Mouse (Mus musculus) 416B (cell line): ENCODE data around the gene Mzt1.
"Not testable (repeated sequence)": the region's sequence is repeated elsewhere in the genome, so short reads cannot be mapped to it uniquely, and the experiment has no call there.

Source experiments
- DNase-seq: peaks from one replicate; pipeline ENCODE4 v3.0.0; 2011; ENCODE audit warnings: low read depth

Mzt1 gene

DNA sequence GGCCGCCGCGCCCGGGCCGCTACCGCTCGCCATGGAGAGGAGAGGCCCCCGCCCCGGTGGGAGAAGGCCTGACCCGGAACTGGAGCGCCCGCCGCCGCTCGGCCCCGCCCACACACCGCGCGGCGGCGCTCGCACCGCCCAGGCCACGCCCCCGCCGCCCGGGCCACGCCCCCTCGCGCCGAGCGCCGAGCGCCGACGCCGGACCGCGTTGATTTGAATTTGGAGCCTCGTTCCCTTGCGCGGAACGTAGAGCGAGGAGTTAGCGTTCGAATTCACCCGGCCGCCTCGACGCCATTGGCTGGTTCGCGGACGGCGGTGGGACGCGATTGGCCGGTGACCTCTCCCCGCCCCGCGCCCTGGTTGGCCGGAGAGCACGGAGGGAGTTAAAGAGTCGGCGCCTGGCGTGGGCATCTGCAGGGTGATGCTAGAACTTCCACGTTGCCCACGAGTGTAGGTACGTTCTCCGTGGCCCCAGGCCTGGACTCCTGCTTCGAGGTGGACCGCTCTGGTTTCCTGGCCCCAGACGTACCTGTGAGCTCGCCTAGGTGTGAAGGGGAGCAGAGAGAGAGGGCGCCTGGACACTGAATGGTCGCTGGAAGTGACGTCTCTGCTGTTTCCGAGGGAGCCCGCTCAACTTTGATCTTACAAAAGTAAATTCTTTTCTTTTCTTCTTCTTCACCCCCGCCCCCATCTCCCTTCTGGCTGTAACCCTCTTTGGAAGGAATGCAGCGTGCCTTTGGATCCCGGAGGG, at the start of gene Mzt1, which contains the start of gene Bora:
Gene Mzt1, minus strand, starts transcription at position 104 of the 751 bp plus-strand sequence.
Gene Bora, plus strand, starts transcription at position 192 of the 751 bp plus-strand sequence.
- DNase-seq, result peak; percentile 93

- no peak for DNase-seq
Measured at GRCm38 (mm10) chr14:99088947-99089346, 43.0 kb upstream of the Mzt1 start.

DNA sequence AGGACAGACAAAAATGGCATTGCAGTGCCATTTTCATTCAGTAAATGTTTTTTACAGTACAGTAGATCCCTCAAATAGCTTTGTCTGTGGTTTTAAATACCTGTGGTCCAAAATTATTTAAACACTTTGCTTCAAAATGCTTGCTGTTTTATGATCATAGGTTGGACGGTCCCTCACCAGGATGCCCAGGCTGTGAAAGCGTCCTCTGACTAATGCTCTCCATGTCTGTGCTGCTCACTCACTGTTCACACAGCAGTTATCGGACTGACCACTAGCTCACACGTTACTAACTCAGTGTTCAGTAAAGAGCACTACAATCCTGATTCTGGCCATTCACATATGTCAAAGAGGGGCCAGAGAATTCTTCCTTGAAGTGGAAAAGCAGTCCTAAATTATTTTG, 25.2 kb upstream of the Mzt1 start:
- DNase-seq, result no peak

GRCm38 (mm10) chr14:99063091-99063490, 17.2 kb upstream of the Mzt1 start:
- DNase-seq, result peak; percentile 55

DNA sequence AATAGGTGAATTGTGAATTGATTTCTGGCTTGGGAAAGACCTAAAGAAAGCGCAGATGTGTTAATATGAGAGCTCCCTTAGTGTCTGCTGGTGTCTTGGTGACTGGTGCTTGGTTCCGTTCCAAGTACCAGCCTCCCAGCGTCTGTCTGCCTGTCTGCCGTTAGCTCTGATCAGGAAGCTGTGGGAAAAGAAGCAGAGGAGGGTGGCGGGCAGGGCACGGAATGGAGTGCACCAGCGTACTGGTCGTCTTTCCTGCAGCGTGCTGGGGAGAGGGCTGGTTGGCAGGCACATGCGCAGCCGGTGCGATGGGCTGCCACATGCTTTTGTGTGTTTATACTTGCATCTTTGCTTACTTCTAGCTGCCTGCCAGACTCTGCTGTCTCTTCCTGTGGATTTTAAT, 14.7 kb upstream of the Mzt1 start:
- no peak for DNase-seq

GRCm38 (mm10) chr14:99058959-99059586, 13.1 kb upstream of the Mzt1 start:
- no peak for DNase-seq

DNA sequence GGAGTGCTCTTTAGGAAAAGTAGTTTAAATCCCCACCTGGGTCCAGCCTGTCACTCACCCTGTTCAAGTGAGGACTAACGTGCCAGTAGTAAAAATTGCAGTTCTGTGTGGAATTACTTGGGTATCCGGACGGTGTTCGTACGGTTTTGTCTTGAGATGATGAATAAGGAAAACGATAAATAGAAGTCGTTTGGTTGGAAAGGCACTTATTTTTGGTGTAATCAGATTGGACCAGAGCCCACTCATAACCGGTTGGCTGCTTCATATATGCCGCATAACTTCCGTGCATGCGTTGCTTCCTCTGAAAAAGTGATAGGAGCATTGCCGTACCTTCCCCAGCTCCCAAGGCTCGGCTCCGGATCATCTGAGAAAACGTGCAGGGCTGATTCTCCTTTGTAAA, 848 bp upstream of the Mzt1 start:
- peak; percentile 86 for DNase-seq

DNA sequence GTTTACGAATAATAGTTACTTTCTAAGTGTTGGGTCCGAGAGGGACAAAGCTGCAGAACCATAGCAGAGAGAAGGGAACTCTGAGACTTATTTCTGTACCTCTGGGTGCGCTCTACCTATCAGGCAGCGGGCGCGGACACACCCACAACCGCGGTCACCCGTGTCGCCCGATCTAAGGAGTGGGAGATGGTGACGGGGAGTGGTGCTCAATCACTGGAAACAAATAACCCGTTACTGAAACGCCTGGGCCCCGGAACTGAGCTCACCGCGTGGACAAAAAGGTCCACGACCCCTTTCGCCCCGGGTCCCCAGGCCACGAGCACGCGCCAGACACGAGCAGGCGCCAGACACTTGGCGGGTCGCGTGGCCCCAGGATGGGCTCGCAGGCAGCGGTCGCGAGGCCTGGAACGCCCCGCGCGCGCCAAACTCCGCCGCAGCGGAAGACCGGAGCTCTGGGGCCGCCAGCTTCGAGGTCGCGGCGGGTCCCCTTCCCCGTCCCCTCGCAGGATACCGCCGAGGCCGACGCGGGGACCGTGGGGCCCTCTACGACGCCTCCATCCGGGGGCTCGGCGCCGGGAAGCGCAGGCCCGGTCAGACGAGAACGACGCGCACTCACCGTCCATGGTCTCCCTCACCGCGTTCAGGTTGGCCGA, 430 bp downstream of the Mzt1 start:
- peak; percentile 43 for DNase-seq

DNA sequence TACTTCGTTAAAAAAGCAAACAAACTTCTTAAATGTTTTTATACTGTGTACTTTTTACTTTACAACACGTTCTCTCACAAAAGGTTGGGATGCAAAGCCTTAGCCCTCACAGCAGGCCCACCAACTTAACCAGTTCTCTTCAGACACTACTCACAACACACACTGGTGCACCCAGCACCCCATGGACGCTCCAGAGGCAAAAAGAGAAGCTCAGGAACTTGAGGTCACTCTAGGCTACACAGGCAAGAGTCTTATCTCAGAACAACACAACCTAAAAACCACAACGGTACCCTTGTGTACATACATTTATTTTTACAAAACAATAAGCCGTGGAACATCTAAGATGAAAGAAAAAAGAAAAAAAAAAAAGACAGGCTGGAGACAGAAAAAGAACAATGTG, 1.2 kb downstream of the Mzt1 start:
- DNase-seq, result peak; percentile 66

DNA sequence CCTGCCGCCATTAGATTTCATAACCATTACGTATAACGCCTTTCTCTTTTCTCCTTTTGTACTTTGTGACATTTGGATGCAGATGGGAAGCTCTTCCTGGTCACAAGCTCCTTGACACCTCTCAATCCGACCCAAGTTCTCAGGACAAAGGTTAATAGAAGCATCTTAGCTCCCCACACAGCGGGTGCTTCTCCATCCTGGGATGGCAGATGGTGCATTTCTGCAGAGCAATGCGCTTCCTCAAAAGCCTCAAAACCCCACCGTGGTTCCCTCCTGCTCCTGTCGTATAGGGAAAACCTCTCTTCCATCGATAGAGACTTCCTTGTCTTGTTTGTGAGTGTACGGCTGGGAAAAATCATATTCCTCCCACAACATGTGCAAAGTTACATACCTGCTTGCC, 1.8 kb downstream of the Mzt1 start:
- DNase-seq, result no peak

- no peak for DNase-seq
Measured at GRCm38 (mm10) chr14:99043499-99043898, 2.4 kb downstream of the Mzt1 start.

- DNase-seq, result peak; percentile 58
Measured at GRCm38 (mm10) chr14:99041416-99041815, 4.5 kb downstream of the Mzt1 start.

- DNase-seq, result not testable (repeated sequence)
Measured at GRCm38 (mm10) chr14:99039308-99039707, 6.6 kb downstream of the Mzt1 start.

DNA sequence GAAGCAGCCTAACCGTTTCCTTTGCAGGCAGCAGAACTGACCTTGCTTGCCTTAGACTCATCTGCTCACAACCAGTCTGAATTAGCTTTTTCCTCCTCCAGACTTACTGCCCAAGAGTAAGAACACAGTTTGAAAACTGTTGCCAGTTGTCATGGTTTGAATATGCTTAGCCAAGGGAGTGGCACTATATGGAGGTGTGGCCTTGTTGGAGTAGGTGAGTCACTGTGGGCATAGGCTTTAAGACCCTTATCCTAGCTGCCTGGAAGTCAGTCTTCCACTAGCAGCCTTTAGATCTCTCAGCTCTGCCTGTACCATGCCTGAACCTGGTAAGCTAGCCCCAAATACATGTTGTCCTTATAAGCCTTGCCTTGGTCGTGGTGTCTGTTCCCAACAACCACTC, 8.2 kb downstream of the Mzt1 start:
- peak; percentile 62 for DNase-seq

DNA sequence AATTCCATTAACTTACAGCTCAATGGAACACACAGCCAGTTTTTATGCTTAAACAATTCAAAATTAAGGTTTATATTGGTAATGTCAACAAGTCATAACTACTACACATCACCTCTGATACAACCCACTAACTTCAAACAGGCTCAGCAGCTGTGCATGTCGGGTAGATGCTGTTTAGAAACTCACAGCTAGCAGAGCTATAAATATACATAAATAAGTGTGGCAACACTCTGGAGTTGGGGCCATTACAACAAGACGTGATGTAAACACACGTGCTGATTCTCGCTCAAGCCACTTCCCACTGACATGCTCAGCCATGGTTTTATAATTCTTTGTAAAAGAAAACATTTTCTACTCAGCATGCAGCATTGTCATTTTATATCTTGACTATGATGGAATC, 9.9 kb downstream of the Mzt1 start:
- no peak for DNase-seq

DNA sequence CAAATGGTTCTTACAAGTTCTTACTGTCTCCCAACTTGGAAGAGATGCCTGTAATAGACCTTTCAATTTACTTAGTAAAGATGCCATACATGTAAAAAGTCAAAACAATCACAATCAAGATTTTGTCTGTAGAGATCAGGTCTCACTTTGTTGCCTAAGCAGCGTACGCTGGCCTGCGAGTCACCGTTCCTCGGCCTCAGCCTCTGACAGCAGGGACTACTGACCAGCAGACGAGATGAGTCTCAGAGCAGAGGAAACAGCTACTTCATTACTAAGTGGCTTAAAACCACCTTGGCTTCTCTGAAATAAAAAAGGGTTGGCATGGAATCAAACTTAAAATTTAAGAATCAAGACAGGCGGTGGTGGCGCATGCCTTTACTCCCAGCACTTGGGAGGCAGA, 11.1 kb downstream of the Mzt1 start:
- DNase-seq, result peak; percentile 56

- no peak for DNase-seq
Measured at GRCm38 (mm10) chr14:99032596-99032995, 13.3 kb downstream of the Mzt1 start.

GRCm38 (mm10) chr14:99031337-99031873, 14.5 kb downstream of the Mzt1 start:
- no peak for DNase-seq

DNA sequence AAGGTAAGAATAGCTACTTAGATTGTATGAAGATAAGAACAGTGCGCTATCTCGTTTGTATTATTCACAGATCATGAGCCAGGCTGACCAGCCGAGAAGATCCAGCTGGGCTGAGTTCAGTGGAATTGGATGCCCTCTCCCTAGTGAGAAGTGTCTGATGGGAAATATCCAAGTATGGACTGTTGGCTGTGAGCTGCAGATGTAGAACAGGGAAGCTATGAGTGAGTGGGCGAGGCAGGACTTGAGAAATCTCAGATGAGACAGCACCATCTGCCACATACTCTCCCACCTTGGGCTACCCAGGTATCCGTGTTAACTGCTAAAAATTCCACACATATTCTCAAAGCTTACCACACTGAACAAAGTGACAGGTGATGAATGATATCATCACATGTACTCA, 15.9 kb downstream of the Mzt1 start:
- no peak for DNase-seq

- peak; percentile 68 for DNase-seq
Measured at GRCm38 (mm10) chr14:99022346-99023086, 23.4 kb downstream of the Mzt1 start.

DNA sequence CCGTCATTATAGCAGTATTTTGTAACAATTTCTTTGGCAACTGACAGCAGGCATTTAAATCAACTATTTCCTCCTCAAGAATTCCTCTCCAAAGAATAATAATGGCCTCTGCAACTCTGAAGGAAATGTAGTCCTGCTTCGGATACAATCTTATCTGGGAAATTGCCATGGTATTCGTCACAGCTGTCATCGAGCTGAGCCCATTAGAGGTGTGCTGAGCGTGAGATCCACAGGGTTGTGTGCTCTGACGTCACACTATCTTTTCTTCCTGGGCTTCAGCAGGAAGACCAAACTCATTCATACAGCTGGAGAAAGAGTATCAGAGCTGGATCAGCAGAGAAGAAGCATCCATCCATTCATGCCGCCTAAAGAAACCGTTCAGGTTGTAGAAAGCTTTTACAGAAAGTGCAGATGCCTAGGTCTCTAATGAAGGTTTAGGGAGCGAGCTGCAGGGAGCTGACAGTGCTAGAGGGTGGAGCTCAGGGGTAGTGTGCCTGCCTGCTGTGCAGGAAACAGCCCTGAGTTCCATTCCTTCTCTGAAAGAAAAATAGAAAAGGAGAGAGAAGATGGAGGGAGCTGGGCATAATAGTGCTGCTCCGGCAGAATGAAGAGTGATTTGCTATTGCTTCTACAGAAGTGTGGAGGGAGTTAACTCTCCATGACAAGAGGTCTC, 26.7 kb downstream of the Mzt1 start:
- no peak for DNase-seq

DNA sequence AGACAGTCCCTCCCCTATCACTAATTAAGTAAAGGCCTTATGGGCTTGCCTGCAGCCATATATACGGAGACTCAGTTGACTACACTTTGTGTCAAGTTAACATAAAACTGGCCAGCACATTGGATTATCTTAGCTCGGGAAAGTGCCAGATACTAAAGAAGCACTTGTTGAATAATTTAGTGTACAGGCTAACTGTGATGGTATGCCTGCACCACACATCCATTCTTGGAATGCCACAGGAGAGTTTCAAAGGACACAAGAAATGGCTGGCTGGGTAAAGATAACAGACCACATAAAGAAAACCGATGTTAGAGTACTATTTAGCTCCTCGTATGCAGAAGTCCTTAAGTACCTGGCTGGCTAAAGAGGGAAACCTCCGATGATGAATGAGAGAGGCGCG, 27.2 kb downstream of the Mzt1 start:
- no peak for DNase-seq
